In the genomic region with DNA sequence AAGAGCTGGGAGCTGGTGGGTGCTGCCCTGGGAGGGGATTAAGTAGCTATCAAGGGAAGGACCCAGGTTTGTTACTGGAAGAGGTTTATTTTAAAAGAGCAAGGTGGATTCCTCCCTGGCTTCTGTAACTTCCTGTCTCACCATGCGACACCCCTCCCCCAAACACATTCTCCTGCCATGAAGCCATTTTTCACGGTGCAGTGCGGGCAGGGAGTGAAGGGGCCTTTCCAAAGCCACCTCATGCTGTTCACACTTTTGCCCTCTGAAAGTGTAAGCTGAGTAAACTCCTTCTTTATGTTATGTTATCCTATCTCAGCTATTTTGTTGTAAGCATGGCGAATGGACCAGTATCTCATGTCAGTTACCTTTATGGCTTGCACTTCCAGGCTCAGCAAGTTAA, we compare ENCODE assay signal across 21 mouse cellular contexts.
DNase-seq lines count a peak whose midpoint lies in the region; ATAC-seq lines count a peak whose summit lies in the region.
"Had no signal": no experiment of that assay in that cellular context is flagged by ENCODE, and none has a peak within 500 bp of the region (broad histone marks: within the 10 kb centered on the region; RNA-seq: fewer than 3 reads in every experiment).

No protein-coding gene starts in this region.

- no peaks in the 10 kb centered on the region for H3K36me3 ChIP-seq in kidney, embryonic 15.5 days
- no peaks in the 10 kb centered on the region for H3K36me3 ChIP-seq in limb, embryonic 12.5 days
- H3K36me3 ChIP-seq in neural tube, embryonic 14.5 days (ENCODE audit: control insufficient read depth, insufficient read depth, low read length), result no peaks in the 10 kb centered on the region
- no peaks in the 10 kb centered on the region for H3K36me3 ChIP-seq in forebrain, embryonic 10.5 days (replicated peaks)
- H3K36me3 ChIP-seq: embryonic facial prominence, embryonic 13.5 days; hindbrain, embryonic 12.5 days had no signal

- whole genome bisulfite sequencing in kidney, embryonic 15.5 days, result 25% methylated on average over 4 of the region's 4 CpGs
- 22% methylated on average over 4 of the region's 4 CpGs for WGBS in limb, embryonic 12.5 days
- 31% methylated on average over 4 of the region's 4 CpGs for WGBS in neural tube, embryonic 14.5 days
- 77% methylated on average over 4 of the region's 4 CpGs for WGBS in forebrain, embryonic 10.5 days

- ATAC-seq in kidney, embryonic 15.5 days (replicated peaks; ENCODE audit: low FRiP score), result no peak
- ATAC-seq in limb, embryonic 12.5 days (ENCODE audit: insufficient number of reproducible peaks, insufficient read depth, low FRiP score, low TSS enrichment, low read depth), result peak; percentile 53; the same call in 1 of the 2 replicates
- ATAC-seq in neural tube, embryonic 14.5 days (ENCODE audit: low read depth), result peak; percentile 44; the same call in 1 of the 2 replicates
- ATAC-seq: activated CD4-positive, CD25-positive, alpha-beta regulatory T cell, adult 4 months; forebrain, embryonic 14.5 days; hindbrain, embryonic 16.5 days had no signal

- peak overlapping the region; percentile 14; the same call in 1 of the 2 replicates for H3K27ac ChIP-seq in kidney, embryonic 15.5 days
- H3K27ac ChIP-seq in limb, embryonic 12.5 days, result peak overlapping the region; percentile 80
- H3K27ac ChIP-seq in neural tube, embryonic 14.5 days (ENCODE audit: low read depth, low read length), result no peak overlapping the region
- H3K27ac ChIP-seq in forebrain, embryonic 10.5 days, result no peak overlapping the region
- H3K27ac ChIP-seq: embryonic facial prominence, embryonic 13.5 days; hindbrain, embryonic 12.5 days had no signal

- H3K4me2 ChIP-seq in kidney, embryonic 15.5 days, result no peak overlapping the region
- H3K4me2 ChIP-seq in limb, embryonic 12.5 days, result no peak overlapping the region
- no peak overlapping the region for H3K4me2 ChIP-seq in neural tube, embryonic 14.5 days (ENCODE audit: low read depth, low read length)
- H3K4me2 ChIP-seq: embryonic facial prominence, embryonic 13.5 days; hindbrain, embryonic 12.5 days had no signal

- DNase-seq in kidney, postnatal 14 days, result no peak
- DNase-seq in embryo, embryonic 11 days, result peak; percentile 33
- DNase-seq in testis, postnatal 14 days (ENCODE audit: low spot score), result no peak
- no peak for DNase-seq in right cerebral cortex, postnatal 14 days
- no peak for DNase-seq in forebrain, embryonic 10.5 days (ENCODE audit: extremely low spot score, low spot score)
- DNase-seq: adrenal gland, postnatal 14 days; cerebellum, adult 18-20 months; cerebellum, adult 9-11 months; cerebellum, postnatal 36 days; gastrocnemius, postnatal 36 days; heart, adult 11 months; heart, postnatal 10 days; heart, postnatal 4 days had no signal

- H3K9me3 ChIP-seq in kidney, embryonic 15.5 days (replicated peaks), result no peaks in the 10 kb centered on the region
- peaks cover 13% of the 10 kb centered on the region for H3K9me3 ChIP-seq in limb, embryonic 12.5 days
- H3K9me3 ChIP-seq in neural tube, embryonic 14.5 days (ENCODE audit: control insufficient read depth, low read length), result no peaks in the 10 kb centered on the region
- 0 out of 2 replicates have a peak, but pooled peaks cover 5% of the 10 kb centered on the region for H3K9me3 ChIP-seq in forebrain, embryonic 10.5 days
- H3K9me3 ChIP-seq: hindbrain, embryonic 12.5 days had no signal

- H3K4me3 ChIP-seq in kidney, embryonic 15.5 days (replicated peaks), result no peak overlapping the region
- H3K4me3 ChIP-seq in limb, embryonic 12.5 days (replicated peaks), result no peak overlapping the region
- no peak overlapping the region for H3K4me3 ChIP-seq in neural tube, embryonic 14.5 days (ENCODE audit: low read depth, low read length)
- no peak overlapping the region for H3K4me3 ChIP-seq in forebrain, embryonic 10.5 days
- H3K4me3 ChIP-seq: embryonic facial prominence, embryonic 13.5 days; hindbrain, embryonic 12.5 days had no signal

- no peaks in the 10 kb centered on the region for H3K27me3 ChIP-seq in kidney, embryonic 15.5 days
- H3K27me3 ChIP-seq in limb, embryonic 12.5 days, result no peaks in the 10 kb centered on the region
- no peaks in the 10 kb centered on the region for H3K27me3 ChIP-seq in neural tube, embryonic 14.5 days (ENCODE audit: control insufficient read depth, insufficient read depth, low read length)
- no peaks in the 10 kb centered on the region for H3K27me3 ChIP-seq in forebrain, embryonic 10.5 days (ENCODE audit: poor library complexity, severe bottlenecking)
- H3K27me3 ChIP-seq: embryonic facial prominence, embryonic 13.5 days; hindbrain, embryonic 12.5 days had no signal

- no peak overlapping the region for H3K9ac ChIP-seq in kidney, embryonic 15.5 days
- H3K9ac ChIP-seq in limb, embryonic 12.5 days (replicated peaks), result no peak overlapping the region
- H3K9ac ChIP-seq in neural tube, embryonic 14.5 days (replicated peaks; ENCODE audit: low read depth, low read length), result no peak overlapping the region
- H3K9ac ChIP-seq: embryonic facial prominence, embryonic 13.5 days; hindbrain, embryonic 12.5 days had no signal

- H3K4me1 ChIP-seq in kidney, embryonic 15.5 days, result peaks cover 19% of the 10 kb centered on the region
- peaks cover 24% of the 10 kb centered on the region for H3K4me1 ChIP-seq in limb, embryonic 12.5 days (replicated peaks)
- peaks cover 5% of the 10 kb centered on the region for H3K4me1 ChIP-seq in neural tube, embryonic 14.5 days (ENCODE audit: control insufficient read depth, insufficient read depth, low read length)
- no peaks in the 10 kb centered on the region for H3K4me1 ChIP-seq in forebrain, embryonic 10.5 days
- H3K4me1 ChIP-seq: hindbrain, embryonic 12.5 days had no signal

Comparison
In these comparisons a context has a peak if more than half of its experiments do, and no peak if none do; other contexts are left out.
1. H3K27ac ChIP-seq: peak in kidney, embryonic 15.5 days (single experiment) and limb, embryonic 12.5 days (single experiment); none in neural tube, embryonic 14.5 days (single experiment) and forebrain, embryonic 10.5 days (single experiment).